Mouse (Mus musculus) brain, embryonic 14.5 days (tissue): Measurements from ENCODE around the gene Fam160a2.

Source experiments
- CTCF ChIP-seq: fragments of 200-500 bp; IDR thresholded peaks from 2 replicates; pipeline ENCODE4 v1.5.1; 2012; ENCODE audit warnings: inconsistent platforms, mild to moderate bottlenecking, moderate library complexity, borderline replicate concordance; ENCODE audit not compliant: insufficient read depth, insufficient read length; ENCODE audit errors: extremely low read depth
- POLR2A ChIP-seq: fragments of 200-500 bp; IDR thresholded peaks from 2 replicates; pipeline ENCODE4 v1.6.1; 2012; ENCODE audit warnings: mild to moderate bottlenecking, inconsistent platforms, borderline replicate concordance; ENCODE audit not compliant: poor library complexity, insufficient read depth, insufficient read length, severe bottlenecking; ENCODE audit errors: extremely low read depth

DNA sequence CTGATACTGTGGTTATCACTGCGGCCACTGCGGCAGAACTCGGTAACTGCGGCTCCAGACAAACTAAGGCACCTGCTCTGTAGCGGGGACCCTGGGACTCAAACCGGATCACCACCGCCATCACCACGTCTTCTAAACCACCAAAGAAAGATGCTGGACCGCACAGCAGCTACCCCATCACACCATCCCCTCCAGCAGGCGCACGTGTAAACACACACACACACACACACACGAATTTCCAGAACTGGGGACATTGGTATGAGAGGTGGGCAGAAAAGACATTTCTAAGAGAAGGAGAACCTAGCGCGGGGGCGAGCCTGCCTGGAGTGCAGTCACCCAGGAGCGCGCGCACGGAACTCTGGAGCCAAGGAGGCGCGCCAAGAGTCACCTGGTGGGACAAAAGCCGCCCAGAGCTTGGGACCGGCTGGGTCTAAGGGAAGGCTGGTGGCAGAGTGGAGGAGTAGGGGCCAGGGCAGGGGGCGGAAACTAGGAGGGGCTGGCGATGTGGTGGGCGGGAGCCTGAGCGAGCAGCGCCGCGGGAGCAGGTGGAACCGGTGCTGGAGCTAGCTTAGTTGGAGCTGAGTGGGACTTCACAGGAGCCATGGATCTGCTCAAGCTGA lies 25.7 kb upstream of the Fam160a2 start, which contains the start of gene Cckbr:
- TF ChIP-seq CTCF = no peak
- TF ChIP-seq POLR2A = no peak
